Mouse (Mus musculus) gonadal fat pad, adult 2 months (tissue): Measurements from ENCODE around the gene Mprip. TPM values are rescaled to one million over a fixed set of nuclear protein-coding genes. Genes with fewer than 3 reads are reported as not detected.

Experiments
- DNase-seq: peaks from one replicate; pipeline ENCODE4 v3.0.0-alpha.2; 2012; ENCODE audit warnings: low read depth
- polyA plus RNA-seq: library from polyadenylated mRNA; depleted of rRNA; stranded (reverse); fragments of >200 nt; gene quantifications from 2 replicates; pipeline ENCODE4 v1.2.3, GENCODE M21; 2012; rRNA removed

The Mprip gene
- polyA plus RNA-seq, 1 experiment = 127 TPM

- DNase-seq = no peak
Measured at GRCm38 (mm10) chr11:59804409-59805110, 143.5 kb downstream of the Mprip start.

- DNase-seq = no peak
Measured at GRCm38 (mm10) chr11:59805256-59805655, 144.2 kb downstream of the Mprip start.

- DNase-seq = no peak
Measured at GRCm38 (mm10) chr11:59805656-59806055, 144.6 kb downstream of the Mprip start.

GRCm38 (mm10) chr11:59808170-59808960, 147.3 kb downstream of the Mprip start:
- no peak for DNase-seq

GRCm38 (mm10) chr11:59809071-59809669, 148.1 kb downstream of the Mprip start:
- no peak for DNase-seq

GRCm38 (mm10) chr11:59809670-59810474, 148.8 kb downstream of the Mprip start, which contains the start of gene Flcn:
Gene Flcn, minus strand, starts transcription at chr11:59810016.
- no peak for DNase-seq

- DNase-seq = no peak
Measured at GRCm38 (mm10) chr11:59810480-59811158, 149.5 kb downstream of the Mprip start.

GRCm38 (mm10) chr11:59811211-59811610, 150.1 kb downstream of the Mprip start:
- no peak for DNase-seq

- no peak for DNase-seq
Measured at GRCm38 (mm10) chr11:59813276-59813675, 152.2 kb downstream of the Mprip start.

- DNase-seq = no peak
Measured at GRCm38 (mm10) chr11:59814311-59814710, 153.2 kb downstream of the Mprip start.

- no peak for DNase-seq
Measured at GRCm38 (mm10) chr11:59814936-59815335, 153.8 kb downstream of the Mprip start.

GRCm38 (mm10) chr11:59815482-59816065, 154.5 kb downstream of the Mprip start:
- DNase-seq = no peak

- no peak for DNase-seq
Measured at GRCm38 (mm10) chr11:59817916-59818315, 156.8 kb downstream of the Mprip start.

- no peak for DNase-seq
Measured at GRCm38 (mm10) chr11:59821625-59822024, 160.5 kb downstream of the Mprip start.

Other genes with a start within 250 kb of the Mprip start
- gene Jmjd4, start 211.3 kb upstream of the Mprip start, polyA plus RNA-seq = 4.4 and 4.6 TPM in 2 replicates
- 67.1 and 68.1 TPM in 2 replicates for gene Snap47, start 210.1 kb upstream of the Mprip start, polyA plus RNA-seq
- gene Zfp867, start 188.8 kb upstream of the Mprip start, polyA plus RNA-seq = 0.96 and 0.99 TPM in 2 replicates
- 8.0 and 11.8 TPM in 2 replicates for gene Zkscan17, start 134.6 kb upstream of the Mprip start, polyA plus RNA-seq
- 0.50 and 0.57 TPM in 2 replicates for gene Nlrp3, start 119.7 kb upstream of the Mprip start, polyA plus RNA-seq
- gene Olfr222, start 85.1 kb upstream of the Mprip start, polyA plus RNA-seq = not detected in 2 replicates
- gene Olfr223, start 68.0 kb upstream of the Mprip start, polyA plus RNA-seq = not detected in 2 replicates
- gene Pld6, start 126.3 kb downstream of the Mprip start, polyA plus RNA-seq = 2.0 and 2.2 TPM in 2 replicates
- 38.4 and 43.6 TPM in 2 replicates for gene Flcn, start 148.7 kb downstream of the Mprip start, polyA plus RNA-seq
- gene Nt5m, start 178.1 kb downstream of the Mprip start, polyA plus RNA-seq = 30.5 and 39.2 TPM in 2 replicates
- gene Cops3, start 178.5 kb downstream of the Mprip start, polyA plus RNA-seq = 24.4 and 27.1 TPM in 2 replicates